In the genomic region with DNA sequence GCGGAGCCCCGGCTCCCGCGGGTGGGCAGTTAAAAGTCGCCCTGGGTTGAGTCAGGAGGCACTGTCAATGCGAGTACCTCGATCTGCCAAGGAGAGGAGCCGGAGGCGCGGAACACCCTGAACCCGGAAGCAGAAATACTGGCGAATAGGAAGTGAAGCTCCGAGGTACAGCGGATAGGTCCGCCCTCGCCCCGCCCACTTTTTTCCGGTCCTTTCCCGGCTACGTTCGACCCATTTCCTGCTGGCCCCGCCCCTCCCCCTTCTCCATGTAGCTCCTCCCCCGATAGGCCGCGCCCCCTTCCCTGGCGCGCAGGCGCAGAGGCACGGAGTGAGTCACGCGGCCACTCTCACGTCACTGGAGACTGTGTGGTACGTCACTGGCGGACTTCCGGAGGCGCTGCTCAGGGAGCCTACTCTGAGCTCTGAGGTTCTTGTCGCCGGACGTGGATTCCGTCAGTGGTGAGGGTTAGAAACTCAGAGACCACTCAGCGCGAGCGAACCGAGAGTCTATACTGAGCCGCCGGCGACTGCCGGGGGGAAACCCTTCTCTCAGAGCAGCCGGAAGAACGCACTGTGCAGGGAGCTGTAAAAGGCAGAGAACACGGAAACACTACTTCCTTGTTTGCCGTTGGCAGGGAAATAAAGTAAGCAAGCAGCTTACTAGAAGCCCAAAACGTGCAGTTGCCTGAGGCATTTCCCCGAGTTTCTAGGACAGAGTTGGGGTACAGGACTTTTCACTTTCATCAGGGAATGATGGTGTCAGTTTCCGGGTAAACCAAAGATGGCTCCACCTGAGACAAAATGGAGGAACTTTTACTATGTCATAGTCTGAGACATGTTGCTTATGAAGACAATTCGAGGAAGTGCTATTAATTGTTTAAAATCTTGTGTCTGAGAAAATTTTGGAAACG, we compare ENCODE assay signal across 7 mouse cellular contexts. TPM values are rescaled to one million over a fixed set of nuclear protein-coding genes. Genes with fewer than 3 reads are reported as not detected.
DNase-seq lines count a peak whose midpoint lies in the region; ATAC-seq lines count a peak whose summit lies in the region.

A gene (minus strand): TSS at position 140 of the 911 bp plus-strand sequence.

- no peaks in the 10 kb centered on the region for H3K36me3 ChIP-seq in embryonic facial prominence, embryonic 11.5 days (replicated peaks; ENCODE audit: control insufficient read depth, insufficient read depth, low read depth, low read length)
- H3K36me3 ChIP-seq in limb, embryonic 10.5 days, result peaks cover 13% of the 10 kb centered on the region
- peaks cover 8% of the 10 kb centered on the region for H3K36me3 ChIP-seq in midbrain, embryonic 13.5 days

- no peaks in the 10 kb centered on the region for H3K27me3 ChIP-seq in embryonic facial prominence, embryonic 11.5 days (ENCODE audit: control insufficient read depth, insufficient read depth, low read length)
- H3K27me3 ChIP-seq in limb, embryonic 10.5 days (ENCODE audit: low read depth, poor library complexity, severe bottlenecking), result no peaks in the 10 kb centered on the region
- H3K27me3 ChIP-seq in midbrain, embryonic 13.5 days, result no peaks in the 10 kb centered on the region

- DNase-seq in adrenal gland, postnatal 14 days, result peak; percentile 100
- peak; percentile 99 for DNase-seq in embryonic facial prominence, embryonic 11.5 days (ENCODE audit: low spot score)
- DNase-seq in kidney, adult 11 months, result peak; percentile 98
- peak; percentile 100 for DNase-seq in limb, embryonic 10.5 days (ENCODE audit: low spot score)
- DNase-seq in spleen, adult 12 weeks (ENCODE audit: low spot score), result peak; percentile 100

- peak within 1 kb of the TSS; percentile 94 for H3K4me2 ChIP-seq in embryonic facial prominence, embryonic 11.5 days (ENCODE audit: low read depth, low read length)
- peak within 1 kb of the TSS; percentile 99 for H3K4me2 ChIP-seq in midbrain, embryonic 13.5 days (replicated peaks)

- H3K9me3 ChIP-seq in embryonic facial prominence, embryonic 11.5 days (replicated peaks; ENCODE audit: control insufficient read depth, low read length), result no peaks in the 10 kb centered on the region
- H3K9me3 ChIP-seq in limb, embryonic 10.5 days (replicated peaks), result no peaks in the 10 kb centered on the region
- no peaks in the 10 kb centered on the region for H3K9me3 ChIP-seq in midbrain, embryonic 13.5 days

- WGBS in embryonic facial prominence, embryonic 11.5 days, result 3% methylated on average over 57 of the region's 57 CpGs
- 4% methylated on average over 57 of the region's 57 CpGs for WGBS in limb, embryonic 10.5 days
- WGBS in midbrain, embryonic 13.5 days, result 3% methylated on average over 53 of the region's 57 CpGs

- H3K4me3 ChIP-seq in embryonic facial prominence, embryonic 11.5 days (ENCODE audit: low read depth, low read length), result peak within 1 kb of the TSS; percentile 94
- peak within 1 kb of the TSS; percentile 96 for H3K4me3 ChIP-seq in limb, embryonic 10.5 days
- peak within 1 kb of the TSS; percentile 87 for H3K4me3 ChIP-seq in midbrain, embryonic 13.5 days (replicated peaks)

- peak; percentile 98 for ATAC-seq in embryonic facial prominence, embryonic 11.5 days (replicated peaks; ENCODE audit: insufficient number of reproducible peaks, low FRiP score, low TSS enrichment, low read depth)
- peak; percentile 82 for ATAC-seq in granulocyte monocyte progenitor cell, adult 5-6 weeks (replicated peaks; ENCODE audit: poor library complexity, severe bottlenecking)
- peak; percentile 98 for ATAC-seq in midbrain, embryonic 13.5 days

- peak within 1 kb of the TSS; percentile 83 for H3K9ac ChIP-seq in embryonic facial prominence, embryonic 11.5 days (replicated peaks; ENCODE audit: low read length)
- peak within 1 kb of the TSS; percentile 92 for H3K9ac ChIP-seq in midbrain, embryonic 13.5 days (replicated peaks)

- H3K4me1 ChIP-seq in embryonic facial prominence, embryonic 11.5 days (ENCODE audit: control insufficient read depth, insufficient read depth, low read length), result no peaks in the 10 kb centered on the region
- peaks cover 21% of the 10 kb centered on the region for H3K4me1 ChIP-seq in limb, embryonic 10.5 days
- H3K4me1 ChIP-seq in midbrain, embryonic 13.5 days (replicated peaks), result peaks cover 46% of the 10 kb centered on the region

- peak within 1 kb of the TSS; percentile 61 for H3K27ac ChIP-seq in embryonic facial prominence, embryonic 11.5 days (replicated peaks; ENCODE audit: low read depth, low read length)
- peak within 1 kb of the TSS; percentile 92 for H3K27ac ChIP-seq in limb, embryonic 10.5 days
- peak within 1 kb of the TSS; percentile 93 for H3K27ac ChIP-seq in midbrain, embryonic 13.5 days

RNA-seq across cellular contexts. Expression of the gene that starts here (rescaled TPM):
- total RNA-seq in adrenal gland, postnatal 14 days (2021), result 26.2 and 27.0 TPM in 2 replicates
- polyA plus RNA-seq in embryonic facial prominence, embryonic 11.5 days (2014; fragmentation: Nextera tagmentation; extraction: Ambion mirVana), result 29.5 and 32.5 TPM in 2 replicates
- 24.0 and 32.6 TPM in 2 replicates for total RNA-seq in granulocyte monocyte progenitor cell, adult 5-6 weeks (2014; fragmentation: Nextera tagmentation)
- total RNA-seq in granulocyte monocyte progenitor cell, adult 5-6 weeks (2017), result 21.6 and 34.0 TPM in 2 replicates
- 23.5 and 25.2 TPM in 2 replicates for polyA plus RNA-seq in limb, embryonic 10.5 days (2016; fragmentation: Nextera tagmentation; extraction: Ambion mirVana)
- polyA plus RNA-seq in midbrain, embryonic 13.5 days (2015; fragmentation: Nextera tagmentation; extraction: Ambion mirVana), result 20.3 and 20.6 TPM in 2 replicates

Comparison
In these comparisons a context has a peak if more than half of its experiments do, and no peak if none do; other contexts are left out.
1. Peak in every context shown above with its lines: DNase-seq, ATAC-seq, H3K4me3 ChIP-seq and H3K27ac ChIP-seq.